Mouse (Mus musculus) B cell, adult (primary cell): Measurements from ENCODE around the gene Gm20737. TPM values are rescaled to one million over a fixed set of nuclear protein-coding genes. Genes with fewer than 3 reads are reported as not detected.

Source experiments
- total RNA-seq: library from RNA; stranded (reverse); gene quantifications from 4 replicates; pipeline ENCODE4 v1.2.4, GENCODE M21; 2023; ENCODE audit not compliant: inconsistent age

Gene Gm20737
- not detected in 4 replicates for total RNA-seq

DNA sequence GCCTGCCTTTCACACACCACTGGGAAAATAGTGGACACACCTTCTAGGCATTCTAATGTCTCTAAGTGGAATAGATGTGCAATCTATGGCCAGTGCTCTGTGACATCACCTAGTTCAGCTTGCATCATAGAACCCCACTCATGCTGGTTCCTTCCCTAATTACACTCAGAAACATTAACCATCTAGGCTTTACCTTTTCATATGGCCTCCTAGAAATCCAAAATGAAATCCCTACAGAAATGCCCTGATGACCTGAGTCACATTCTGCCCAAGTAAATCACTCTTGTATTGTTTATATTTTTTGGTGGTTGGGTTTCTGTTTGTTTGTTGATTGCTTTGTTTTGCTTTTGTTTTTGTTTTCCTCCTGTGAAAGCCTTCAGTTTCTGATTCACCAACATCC, at the start of gene Gm20737:
Gene Gm20737, minus strand, starts transcription at position 101 of the 400 bp plus-strand sequence.

DNA sequence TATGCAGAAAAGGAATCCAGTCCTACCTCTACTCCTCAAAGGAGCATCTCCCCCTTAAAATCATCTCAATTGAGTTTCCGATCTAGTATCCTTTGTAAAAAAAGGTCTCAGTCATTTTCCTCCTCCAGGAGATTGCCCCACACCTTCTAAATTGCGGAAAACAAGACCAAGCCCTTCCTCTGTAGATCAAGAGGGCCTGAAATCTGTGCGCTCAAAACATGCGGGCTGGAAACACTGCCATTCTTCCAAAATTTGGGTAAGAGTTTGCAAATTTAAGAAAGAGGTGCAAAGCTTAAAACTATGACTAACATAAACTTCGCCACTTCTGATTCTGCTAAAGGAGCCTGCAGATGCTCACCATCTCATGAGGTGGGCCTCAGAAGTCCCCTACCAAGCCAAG, 17.3 kb upstream of the Gm20737 start, which contains the start of gene Gm21775:
Gene Gm21775, plus strand, starts transcription at position 301 of the 400 bp plus-strand sequence.

Other genes with a start within 250 kb of the Gm20737 start
- not detected in 4 replicates for gene Gm20834, start 211.5 kb downstream of the Gm20737 start, total RNA-seq
- gene Gm28510, start 123.3 kb downstream of the Gm20737 start, total RNA-seq, result not detected in 4 replicates
- gene Gm21775, start 17.4 kb upstream of the Gm20737 start, total RNA-seq, result not detected in 4 replicates
- gene Gm21900, start 80.3 kb upstream of the Gm20737 start, total RNA-seq, result not detected in 4 replicates
- gene Gm20777, start 216.4 kb upstream of the Gm20737 start, total RNA-seq, result not detected in 4 replicates